Mouse (Mus musculus) heart, postnatal 0 days (tissue): Measurements from ENCODE around the gene Ncln. TPM values are rescaled to one million over a fixed set of nuclear protein-coding genes. Genes with fewer than 3 reads are reported as not detected.

Experiments
- ATAC-seq: fragments of 200-750 bp; cut with Nextera tagmentation; 2 replicates; pipeline ENCODE4 v1.8.0; 2017; ENCODE audit warnings: low read depth, moderate number of reproducible peaks, moderate library complexity; ENCODE audit not compliant: insufficient read depth
- DNase-seq: peaks from one replicate; pipeline ENCODE4 v3.0.0-alpha.2; 2016; ENCODE audit warnings: low spot score
- H3K27ac ChIP-seq: fragments of 300-500 bp; sonication (generic); 2 replicates; pipeline ENCODE4 v1.5.1; 2014; ENCODE audit warnings: low read depth, mild to moderate bottlenecking
- H3K27me3 ChIP-seq: fragments of 300-500 bp; sonication (generic); 2 replicates; pipeline ENCODE4 v1.6.1; 2014; ENCODE audit warnings: low read length, mixed read lengths; ENCODE audit not compliant: control insufficient read depth, insufficient read depth
- H3K36me3 ChIP-seq: fragments of 300-500 bp; sonication (generic); replicated peaks from 2 replicates; pipeline ENCODE4 v1.6.1; 2014; ENCODE audit warnings: low read length, mixed read lengths; ENCODE audit not compliant: control insufficient read depth, insufficient read depth
- H3K4me1 ChIP-seq: fragments of 300-500 bp; sonication (generic); 2 replicates; pipeline ENCODE4 v1.6.1; 2014; ENCODE audit warnings: antibody characterized with exemption; ENCODE audit not compliant: control insufficient read depth, insufficient read depth
- H3K4me2 ChIP-seq: fragments of 300-500 bp; sonication (generic); 2 replicates; pipeline ENCODE4 v1.6.1; 2014; ENCODE audit warnings: low read depth, mild to moderate bottlenecking, low read length, moderate library complexity
- H3K4me3 ChIP-seq: fragments of 300-500 bp; sonication (generic); 2 replicates; pipeline ENCODE4 v1.5.1; 2014; ENCODE audit warnings: low read depth, low read length
- H3K9ac ChIP-seq: fragments of 300-500 bp; sonication (generic); replicated peaks from 2 replicates; pipeline ENCODE4 v1.6.1; 2014; ENCODE audit warnings: low read depth, low read length, mixed read lengths
- H3K9me3 ChIP-seq: fragments of 300-500 bp; sonication (generic); replicated peaks from 2 replicates; pipeline ENCODE4 v1.6.1; 2016; ENCODE audit warnings: low read length; ENCODE audit not compliant: control insufficient read depth
- CTCF ChIP-seq: IDR thresholded peaks from 2 replicates; pipeline ENCODE4 v1.5.1; 2016; ENCODE audit warnings: antibody characterized with exemption, control low read depth, low read depth
- EP300 ChIP-seq: IDR thresholded peaks from 2 replicates; pipeline ENCODE4 v1.6.1; 2016; ENCODE audit warnings: antibody characterized with exemption, low read depth
- WGBS: fragments of 180-500 bp; shearing (Covaris S2); extraction: QIAGEN DNeasy Blood & Tissue Kit; methylation state at CpG from one replicate; pipeline ENCODE4 v1.1.7; 2014; 5-methylcytosine and 5-hydroxymethylcytosine counted together
- polyA plus RNA-seq: library from polyadenylated mRNA; unstranded; fragments of >200 nt; fragmentation: Nextera tagmentation; extraction: Ambion mirVana; gene quantifications from 2 replicates; pipeline ENCODE4 v1.2.1, GENCODE M21; 2015
- total RNA-seq: library from RNA; depleted of rRNA; stranded (reverse); fragments of >200 nt; gene quantifications from 2 replicates; pipeline ENCODE4 v1.2.3, GENCODE M21; 2014; ENCODE audit warnings: low replicate concordance

The Ncln gene
- total and polyA plus RNA-seq, 2 experiments from 2014 or later: 30.5 to 91.5 TPM

GRCm38 (mm10) chr10:81460951-81461350, 35.2 kb downstream of the Ncln start:
- Histone ChIP-seq H3K36me3 (no peaks in the 10 kb centered on the region), H3K4me2 (no peak overlapping the region), H3K9me3 (no peaks in the 10 kb centered on the region), H3K27me3 (peaks cover 96% of the 10 kb centered on the region), H3K27ac (no peak overlapping the region), H3K4me1 (no peaks in the 10 kb centered on the region), H3K4me3 (no peak overlapping the region), H3K9ac (no peak overlapping the region)
- TF ChIP-seq CTCF (no peak), EP300 (no peak)
- DNase-seq (no peak), ATAC-seq (no peak)
- 33% methylated on average over 11 of the region's 11 CpGs for WGBS

DNA sequence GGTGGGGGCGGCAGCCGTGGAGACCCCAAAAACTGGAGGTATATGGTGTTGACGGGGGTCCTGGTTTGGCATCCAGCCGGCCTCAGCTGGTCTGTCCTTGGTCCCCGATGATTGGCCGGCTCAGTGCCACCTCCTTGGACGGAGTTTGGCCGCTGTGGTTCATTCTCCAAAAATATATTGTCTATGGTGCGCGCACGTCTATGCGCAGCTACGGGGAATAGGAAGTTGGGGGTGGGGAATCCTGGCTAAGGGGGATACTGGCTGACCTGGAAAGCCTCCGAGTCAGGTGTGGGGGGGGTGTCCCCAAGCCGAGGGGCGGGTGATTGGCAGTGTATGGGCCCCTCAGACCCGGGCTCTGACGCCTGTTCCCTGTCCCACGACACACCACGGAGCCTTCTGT, 35.7 kb downstream of the Ncln start:
- H3K4me3 ChIP-seq: 0 out of 2 replicates have a peak overlapping the region, but pooled peaks have one; percentile 9
- TF ChIP-seq CTCF: no peak
- TF ChIP-seq EP300: no peak
- DNase-seq: no peak

DNA sequence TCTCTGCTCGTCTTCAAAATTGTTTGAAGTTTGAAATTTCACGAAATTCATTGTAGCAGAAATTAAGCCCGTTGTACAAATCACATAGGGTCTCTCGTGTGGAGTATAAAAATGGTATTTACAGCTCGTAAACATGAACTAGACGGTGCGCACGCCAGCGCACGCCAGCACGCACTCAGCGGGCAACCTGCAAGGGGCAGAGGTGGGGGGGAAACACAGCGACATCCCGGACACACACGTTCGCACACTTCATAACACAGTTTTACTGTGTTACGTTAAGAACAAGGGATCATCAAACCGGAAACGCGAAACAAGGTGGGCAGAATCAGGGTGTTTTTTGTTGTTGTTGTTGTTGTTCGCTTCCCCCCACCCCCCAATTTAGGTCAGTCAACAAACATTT, 36.8 kb downstream of the Ncln start:
- TF ChIP-seq CTCF: no peak
- no peak for TF ChIP-seq EP300
- Histone ChIP-seq H3K9me3 (no peaks in the 10 kb centered on the region), H3K4me1 (no peaks in the 10 kb centered on the region), H3K36me3 (no peaks in the 10 kb centered on the region), H3K4me2 (no peak overlapping the region), H3K4me3 (no peak overlapping the region), H3K27ac (no peak overlapping the region), H3K27me3 (peaks cover 96% of the 10 kb centered on the region), H3K9ac (no peak overlapping the region)
- DNase-seq (no peak), ATAC-seq (no peak)
- WGBS: 70% methylated on average over 21 of the region's 21 CpGs

More for the DNA sequence above, 35.7 kb downstream of the Ncln start:
- Histone ChIP-seq H3K27ac (no peak overlapping the region), H3K27me3 (peaks cover 96% of the 10 kb centered on the region), H3K36me3 (no peaks in the 10 kb centered on the region), H3K4me2 (peak overlapping the region; percentile 12; the same call in 1 of the 2 replicates), H3K9me3 (no peaks in the 10 kb centered on the region), H3K4me1 (no peaks in the 10 kb centered on the region), H3K9ac (no peak overlapping the region)
- WGBS: 24% methylated on average over 20 of the region's 20 CpGs
- no peak for ATAC-seq

DNA sequence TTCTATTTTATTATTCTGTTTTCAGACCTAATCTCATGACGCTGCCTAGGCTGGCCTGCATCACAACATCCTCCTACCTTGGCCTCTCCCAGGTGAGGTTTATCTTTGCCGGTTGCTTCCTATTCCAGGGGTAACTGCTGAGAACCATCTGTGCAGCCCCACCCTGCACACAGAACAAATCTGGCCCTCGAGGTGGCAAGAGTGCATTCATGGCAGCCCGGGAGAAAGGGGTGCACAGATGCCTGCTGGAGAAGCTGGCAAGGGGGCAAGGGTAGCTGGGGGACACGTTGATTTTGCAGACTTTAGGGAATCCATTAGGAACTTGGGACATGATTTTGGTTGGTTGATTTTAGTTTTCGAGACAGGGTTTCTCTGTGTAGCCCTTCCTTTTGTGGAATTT, 37.9 kb downstream of the Ncln start:
- DNase-seq (no peak), ATAC-seq (no peak)
- H3K4me1 ChIP-seq: no peaks in the 10 kb centered on the region
- no peak overlapping the region for H3K4me3 ChIP-seq
- no peak overlapping the region for H3K27ac ChIP-seq
- peaks cover 96% of the 10 kb centered on the region for H3K27me3 ChIP-seq
- 74% methylated on average over 6 of the region's 6 CpGs for WGBS
- TF ChIP-seq CTCF (no peak), EP300 (no peak)
- no peaks in the 10 kb centered on the region for H3K36me3 ChIP-seq
- H3K9me3 ChIP-seq: no peaks in the 10 kb centered on the region
- no peak overlapping the region for H3K4me2 ChIP-seq
- H3K9ac ChIP-seq: no peak overlapping the region

DNA sequence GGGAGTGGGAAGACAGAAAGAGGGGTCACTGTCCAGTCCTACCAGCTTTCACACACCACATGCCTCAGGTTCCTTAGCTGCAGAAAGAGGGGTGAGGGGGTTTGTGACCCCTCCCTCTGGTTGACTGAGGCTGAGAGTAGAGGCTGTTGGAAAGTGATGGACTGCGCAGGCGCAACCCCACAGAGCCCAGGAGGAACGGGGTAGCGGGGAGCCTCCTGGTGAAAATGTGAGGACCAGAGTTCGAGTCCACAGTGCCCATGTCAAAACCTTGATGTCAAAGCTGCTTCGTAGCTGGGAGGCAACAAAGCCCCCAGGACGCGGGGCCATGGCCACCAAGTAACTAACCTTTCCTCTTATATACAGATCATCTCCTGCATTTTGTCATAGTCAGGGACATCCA, 38.6 kb downstream of the Ncln start:
- H3K27me3 ChIP-seq: peaks cover 96% of the 10 kb centered on the region
- H3K9me3 ChIP-seq: no peaks in the 10 kb centered on the region
- TF ChIP-seq CTCF: no peak
- TF ChIP-seq EP300: no peak
- no peaks in the 10 kb centered on the region for H3K36me3 ChIP-seq
- no peak overlapping the region for H3K27ac ChIP-seq
- no peak overlapping the region for H3K9ac ChIP-seq
- DNase-seq: no peak
- H3K4me1 ChIP-seq: no peaks in the 10 kb centered on the region
- H3K4me3 ChIP-seq: no peak overlapping the region
- WGBS: 83% methylated on average over 8 of the region's 8 CpGs
- no peak for ATAC-seq
- H3K4me2 ChIP-seq: no peak overlapping the region

- Histone ChIP-seq H3K4me2 (no peak overlapping the region), H3K36me3 (no peaks in the 10 kb centered on the region), H3K4me1 (no peaks in the 10 kb centered on the region), H3K9me3 (no peaks in the 10 kb centered on the region), H3K27me3 (peaks cover 96% of the 10 kb centered on the region), H3K9ac (no peak overlapping the region), H3K27ac (no peak overlapping the region), H3K4me3 (no peak overlapping the region)
- TF ChIP-seq CTCF (no peak), EP300 (no peak)
- DNase-seq (no peak), ATAC-seq (no peak)
- 40% methylated on average over 12 of the region's 12 CpGs for WGBS
Observed at GRCm38 (mm10) chr10:81456983-81457563, 39.1 kb downstream of the Ncln start.
